Mouse (Mus musculus) heart, adult 2 months (tissue): Measurements from ENCODE around the gene 8030474K03Rik.

Source experiments
- EP300 ChIP-seq: fragments of 200-500 bp; IDR thresholded peaks from 2 replicates; pipeline ENCODE4 v1.6.1; 2011; ENCODE audit warnings: low read depth, low read length, control low read depth; ENCODE audit not compliant: insufficient read depth
- POLR2A ChIP-seq: fragments of 200-500 bp; IDR thresholded peaks from 2 replicates; pipeline ENCODE4 v1.6.1; 2011; ENCODE audit warnings: mild to moderate bottlenecking, low read depth, low read length, control low read depth; ENCODE audit not compliant: insufficient read depth

GRCm38 (mm10) chrX:101754478-101754877, 40.0 kb upstream of the 8030474K03Rik start:
- TF ChIP-seq POLR2A (no peak), EP300 (no peak)
